Mouse (Mus musculus): ENCODE measurements at regions not wholly inside any gene's neighbourhood (a gene's known extent, or its start where the extent isn't known, plus 50 kb on each side); places are given as distances from the start of the nearest gene placed in this dataset.

GRCm38 (mm10) chr7:65782024-65782423, 79.5 kb upstream of the Pcsk6 start:
- TF ChIP-seq CTCF (IDR thresholded peaks at IDR 0.05; ENCODE audit: low read depth) (no peak), EP300 (IDR thresholded peaks at IDR 0.05; ENCODE audit: low read depth) (no peak)

Data from heart, postnatal 0 days (tissue).